Mouse (Mus musculus): ENCODE measurements at regions not wholly inside any gene's neighbourhood (a gene's known extent, or its start where the extent isn't known, plus 50 kb on each side); places are given as distances from the start of the nearest gene placed in this dataset.

DNA sequence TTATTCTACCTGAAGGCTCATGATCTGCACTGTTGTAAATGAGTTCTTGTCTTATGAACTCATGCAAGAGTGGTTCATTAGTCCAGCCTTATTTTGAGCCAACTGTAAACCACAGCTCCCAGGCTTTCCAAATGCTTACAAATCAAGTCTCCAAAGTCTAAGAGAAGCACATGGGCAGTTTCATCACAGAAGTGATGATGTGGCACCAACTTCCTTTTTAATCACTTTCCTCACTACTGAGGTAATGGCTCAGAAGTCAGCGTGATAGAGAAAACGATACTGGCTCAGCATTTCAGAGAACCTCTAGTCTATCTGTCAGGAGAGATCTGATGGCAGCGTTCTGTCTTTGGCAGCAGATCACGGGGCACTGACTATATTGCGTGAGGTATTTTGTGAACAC is 140.4 kb downstream of the Ankrd16 start:
- TF ChIP-seq POLR2A (IDR thresholded peaks at IDR 0.05; ENCODE audit: borderline replicate concordance, control insufficient read depth, low read depth, low read length) = no peak
- TF ChIP-seq CTCF (IDR thresholded peaks at IDR 0.05; ENCODE audit: control insufficient read depth, insufficient read depth, low read length) = no peak
